Mouse (Mus musculus): ENCODE data around the gene Gpr61. TPM values are rescaled to one million over a fixed set of nuclear protein-coding genes. Genes with fewer than 3 reads are reported as not detected.

Gene Gpr61
- polyA plus RNA-seq, 1 experiment from 2014 or later = 0.09 TPM

GRCm38 (mm10) chr3:108189897-108190296 is 35.2 kb upstream of the Gpr61 start:
- ATAC-seq (ENCODE audit: insufficient number of reproducible peaks, low FRiP score, low TSS enrichment, low read depth) = no peak
- H3K27ac ChIP-seq = no peak overlapping the region
- H3K4me1 ChIP-seq = peaks cover 23% of the 10 kb centered on the region
- WGBS = 49% methylated on average over 5 of the region's 5 CpGs
- H3K4me2 ChIP-seq = no peak overlapping the region
- no peak overlapping the region for H3K9ac ChIP-seq
- no peak overlapping the region for H3K4me3 ChIP-seq
- no peaks in the 10 kb centered on the region for H3K9me3 ChIP-seq
- no peaks in the 10 kb centered on the region for H3K36me3 ChIP-seq
- 0 out of 2 replicates have a peak, but pooled peaks cover 3% of the 10 kb centered on the region for H3K27me3 ChIP-seq

- Histone ChIP-seq H3K4me3 (no peak overlapping the region), H3K4me1 (peaks cover 23% of the 10 kb centered on the region)
Measured at GRCm38 (mm10) chr3:108188716-108189490, 34.2 kb upstream of the Gpr61 start.

GRCm38 (mm10) chr3:108187111-108187795 is 32.6 kb upstream of the Gpr61 start:
- peaks cover 5% of the 10 kb centered on the region; the same call in 1 of the 2 replicates for H3K27me3 ChIP-seq
- WGBS = 64% methylated on average over 20 of the region's 20 CpGs
- peak overlapping the region; percentile 63; the same call in 1 of the 2 replicates for H3K9ac ChIP-seq
- H3K9me3 ChIP-seq = no peaks in the 10 kb centered on the region
- H3K4me2 ChIP-seq = peak overlapping the region; percentile 94
- H3K4me3 ChIP-seq = peak overlapping the region; percentile 71
- H3K27ac ChIP-seq = no peak overlapping the region; the same call in 1 of the 2 replicates
- H3K36me3 ChIP-seq = no peaks in the 10 kb centered on the region
- H3K4me1 ChIP-seq = peaks cover 23% of the 10 kb centered on the region
- ATAC-seq (ENCODE audit: insufficient number of reproducible peaks, low FRiP score, low TSS enrichment, low read depth) = 0 out of 2 replicates have a peak, but pooled peaks have one; percentile 31

More at GRCm38 (mm10) chr3:108188716-108189490, 34.2 kb upstream of the Gpr61 start:
- Histone ChIP-seq H3K4me2 (no peak overlapping the region), H3K36me3 (no peaks in the 10 kb centered on the region), H3K9ac (no peak overlapping the region), H3K9me3 (no peaks in the 10 kb centered on the region), H3K27me3 (peaks cover 5% of the 10 kb centered on the region; the same call in 1 of the 2 replicates), H3K27ac (no peak overlapping the region)
- no peak for ATAC-seq (ENCODE audit: insufficient number of reproducible peaks, low FRiP score, low TSS enrichment, low read depth)
- 69% methylated on average over 9 of the region's 9 CpGs for WGBS

GRCm38 (mm10) chr3:108186098-108187047 is 31.7 kb upstream of the Gpr61 start, which contains the start of gene Amigo1:
Gene Amigo1, plus strand, starts transcription at chr3:108186335.
- Histone ChIP-seq H3K27ac (no peak within 1 kb of the TSS; the same call in 1 of the 2 replicates), H3K9ac (peak within 1 kb of the TSS; percentile 63), H3K9me3 (no peaks in the 10 kb centered on the region), H3K36me3 (no peaks in the 10 kb centered on the region), H3K4me3 (peak within 1 kb of the TSS; percentile 71), H3K27me3 (peaks cover 5% of the 10 kb centered on the region; the same call in 1 of the 2 replicates), H3K4me1 (peaks cover 23% of the 10 kb centered on the region), H3K4me2 (peak within 1 kb of the TSS; percentile 94)
- ATAC-seq (ENCODE audit: insufficient number of reproducible peaks, low FRiP score, low TSS enrichment, low read depth) = peak; percentile 50
- 2% methylated on average over 85 of the region's 100 CpGs for WGBS

- H3K36me3 ChIP-seq = no peaks in the 10 kb centered on the region
- ATAC-seq (ENCODE audit: insufficient number of reproducible peaks, low FRiP score, low TSS enrichment, low read depth) = no peak
- no peaks in the 10 kb centered on the region for H3K9me3 ChIP-seq
- H3K9ac ChIP-seq = peak overlapping the region; percentile 63
- peaks cover 23% of the 10 kb centered on the region for H3K4me1 ChIP-seq
- 4% methylated on average over 16 of the region's 16 CpGs for WGBS
- peak overlapping the region; percentile 71 for H3K4me3 ChIP-seq
- no peak overlapping the region for H3K27ac ChIP-seq
- peak overlapping the region; percentile 94 for H3K4me2 ChIP-seq
- H3K27me3 ChIP-seq = peaks cover 5% of the 10 kb centered on the region; the same call in 1 of the 2 replicates
Measured at GRCm38 (mm10) chr3:108185460-108186097, 30.9 kb upstream of the Gpr61 start.

GRCm38 (mm10) chr3:108184742-108185141 is 30.1 kb upstream of the Gpr61 start:
- no peak for ATAC-seq (ENCODE audit: insufficient number of reproducible peaks, low FRiP score, low TSS enrichment, low read depth)
- WGBS = 73% methylated on average over 3 of the region's 3 CpGs

GRCm38 (mm10) chr3:108180514-108180913 is 25.8 kb upstream of the Gpr61 start:
- no peak overlapping the region for H3K9ac ChIP-seq
- H3K9me3 ChIP-seq = no peaks in the 10 kb centered on the region
- H3K27ac ChIP-seq = no peak overlapping the region
- no peak overlapping the region for H3K4me2 ChIP-seq
- no peak overlapping the region for H3K4me3 ChIP-seq
- H3K4me1 ChIP-seq = peaks cover 5% of the 10 kb centered on the region; the same call in 1 of the 2 replicates
- no peak for ATAC-seq (ENCODE audit: insufficient number of reproducible peaks, low FRiP score, low TSS enrichment, low read depth)
- H3K27me3 ChIP-seq = peaks cover 3% of the 10 kb centered on the region; the same call in 1 of the 2 replicates
- no peaks in the 10 kb centered on the region for H3K36me3 ChIP-seq
- 51% methylated on average over 2 of the region's 2 CpGs for WGBS

More at GRCm38 (mm10) chr3:108184742-108185141, 30.1 kb upstream of the Gpr61 start:
- Histone ChIP-seq H3K9ac (no peak overlapping the region), H3K36me3 (no peaks in the 10 kb centered on the region), H3K4me2 (no peak overlapping the region), H3K9me3 (no peaks in the 10 kb centered on the region), H3K4me1 (peaks cover 17% of the 10 kb centered on the region), H3K4me3 (no peak overlapping the region), H3K27ac (no peak overlapping the region), H3K27me3 (peaks cover 5% of the 10 kb centered on the region; the same call in 1 of the 2 replicates)

GRCm38 (mm10) chr3:108178756-108179715 is 24.4 kb upstream of the Gpr61 start:
- 0 out of 2 replicates have a peak overlapping the region, but pooled peaks have one; percentile 24 for H3K27ac ChIP-seq
- H3K36me3 ChIP-seq = no peaks in the 10 kb centered on the region
- H3K9ac ChIP-seq = no peak overlapping the region
- H3K4me1 ChIP-seq = peaks cover 13% of the 10 kb centered on the region
- no peaks in the 10 kb centered on the region for H3K27me3 ChIP-seq
- ATAC-seq (ENCODE audit: insufficient number of reproducible peaks, low FRiP score, low TSS enrichment, low read depth) = 0 out of 2 replicates have a peak, but pooled peaks have one; percentile 52
- no peaks in the 10 kb centered on the region for H3K9me3 ChIP-seq
- no peak overlapping the region for H3K4me2 ChIP-seq
- no peak overlapping the region for H3K4me3 ChIP-seq
- 43% methylated on average over 7 of the region's 7 CpGs for WGBS

- no peaks in the 10 kb centered on the region for H3K9me3 ChIP-seq
- H3K4me3 ChIP-seq = no peak overlapping the region
- no peak overlapping the region for H3K9ac ChIP-seq
- H3K36me3 ChIP-seq = no peaks in the 10 kb centered on the region
- H3K27me3 ChIP-seq = no peaks in the 10 kb centered on the region
- H3K4me1 ChIP-seq = peaks cover 13% of the 10 kb centered on the region
- H3K4me2 ChIP-seq = no peak overlapping the region
- no peak for ATAC-seq (ENCODE audit: insufficient number of reproducible peaks, low FRiP score, low TSS enrichment, low read depth)
- WGBS = 26% methylated on average over 14 of the region's 14 CpGs
- no peak overlapping the region for H3K27ac ChIP-seq
Measured at GRCm38 (mm10) chr3:108174672-108175531, 20.2 kb upstream of the Gpr61 start.

All from limb, embryonic 15.5 days (tissue).